Comparison of ENCODE assay signal across 2 mouse cellular contexts in the genomic region with DNA sequence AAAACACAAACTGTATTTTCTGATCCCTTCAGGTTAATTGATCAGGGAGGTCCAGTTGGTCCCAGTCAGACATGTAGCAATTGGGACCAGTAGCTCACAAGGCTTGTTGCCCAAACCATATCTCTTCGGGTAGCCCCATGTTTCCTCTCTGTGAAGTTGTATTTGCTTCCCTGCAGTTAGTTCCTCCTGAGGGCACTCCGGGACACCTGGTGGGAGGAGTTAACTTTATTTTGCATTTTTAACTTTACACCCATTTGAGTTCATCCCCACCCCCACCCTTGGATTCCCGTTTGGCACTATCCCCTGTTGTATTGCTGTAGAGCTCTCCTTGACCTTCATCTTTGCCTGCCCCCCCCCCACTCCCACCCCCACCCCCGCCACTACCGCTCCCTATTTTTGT.
A peak's percentile ranks its signal among the peaks of the same experiment; 100 is the strongest.
TF ChIP-seq lines count a peak whose summit lies in the region.

No protein-coding gene starts in this region.

TF ChIP-seq in CH12.LX, 34 proteins besides CTCF, POLR2A, EP300 and RAD21:
- no peak for TF ChIP-seq MAX (IDR thresholded peaks at IDR 0.05; ENCODE audit: low read length)
- no peak for TF ChIP-seq KAT2A (IDR thresholded peaks at IDR 0.05; ENCODE audit: insufficient replicate concordance, low read length)
- TF ChIP-seq TBP (conservative IDR thresholded peaks at IDR 0.05; ENCODE audit: low read depth, low read length), result no peak
- TF ChIP-seq HCFC1 (IDR thresholded peaks at IDR 0.05; ENCODE audit: low read depth, low read length), result no peak
- TF ChIP-seq POLR2AphosphoS2 (IDR thresholded peaks at IDR 0.05; ENCODE audit: low read depth, low read length), result no peak
- TF ChIP-seq ZKSCAN1 (IDR thresholded peaks at IDR 0.05; ENCODE audit: borderline replicate concordance, low read depth, low read length), result no peak
- no peak for TF ChIP-seq JUND (conservative IDR thresholded peaks at IDR 0.05; ENCODE audit: low read depth, low read length)
- no peak for TF ChIP-seq SIN3A (IDR thresholded peaks at IDR 0.05; ENCODE audit: low read length)
- no peak for TF ChIP-seq MYC (IDR thresholded peaks at IDR 0.05; ENCODE audit: low read depth, low read length)
- TF ChIP-seq ETS1 (conservative IDR thresholded peaks at IDR 0.05; ENCODE audit: low read depth, low read length), result no peak
- no peak for TF ChIP-seq UBTF (IDR thresholded peaks at IDR 0.05; ENCODE audit: low read depth, low read length)
- no peak for TF ChIP-seq MAFK (IDR thresholded peaks at IDR 0.05; ENCODE audit: insufficient replicate concordance, low read length)
- TF ChIP-seq SMC3 (IDR thresholded peaks at IDR 0.05; ENCODE audit: low read depth, low read length), result no peak
- no peak for TF ChIP-seq ELF1 (IDR thresholded peaks at IDR 0.05; ENCODE audit: low read depth, low read length)

TF ChIP-seq in MEL, 35 proteins besides CTCF, POLR2A, EP300 and RAD21:
- TF ChIP-seq MAZ (IDR thresholded peaks at IDR 0.05; ENCODE audit: low read depth, low read length) (no peak), HCFC1 (IDR thresholded peaks at IDR 0.05; ENCODE audit: low read depth, low read length) (0 out of 2 replicates have a peak, but pooled peaks have one; percentile 17)
